8 mouse cellular contexts compared by ENCODE assay signal in the genomic region with DNA sequence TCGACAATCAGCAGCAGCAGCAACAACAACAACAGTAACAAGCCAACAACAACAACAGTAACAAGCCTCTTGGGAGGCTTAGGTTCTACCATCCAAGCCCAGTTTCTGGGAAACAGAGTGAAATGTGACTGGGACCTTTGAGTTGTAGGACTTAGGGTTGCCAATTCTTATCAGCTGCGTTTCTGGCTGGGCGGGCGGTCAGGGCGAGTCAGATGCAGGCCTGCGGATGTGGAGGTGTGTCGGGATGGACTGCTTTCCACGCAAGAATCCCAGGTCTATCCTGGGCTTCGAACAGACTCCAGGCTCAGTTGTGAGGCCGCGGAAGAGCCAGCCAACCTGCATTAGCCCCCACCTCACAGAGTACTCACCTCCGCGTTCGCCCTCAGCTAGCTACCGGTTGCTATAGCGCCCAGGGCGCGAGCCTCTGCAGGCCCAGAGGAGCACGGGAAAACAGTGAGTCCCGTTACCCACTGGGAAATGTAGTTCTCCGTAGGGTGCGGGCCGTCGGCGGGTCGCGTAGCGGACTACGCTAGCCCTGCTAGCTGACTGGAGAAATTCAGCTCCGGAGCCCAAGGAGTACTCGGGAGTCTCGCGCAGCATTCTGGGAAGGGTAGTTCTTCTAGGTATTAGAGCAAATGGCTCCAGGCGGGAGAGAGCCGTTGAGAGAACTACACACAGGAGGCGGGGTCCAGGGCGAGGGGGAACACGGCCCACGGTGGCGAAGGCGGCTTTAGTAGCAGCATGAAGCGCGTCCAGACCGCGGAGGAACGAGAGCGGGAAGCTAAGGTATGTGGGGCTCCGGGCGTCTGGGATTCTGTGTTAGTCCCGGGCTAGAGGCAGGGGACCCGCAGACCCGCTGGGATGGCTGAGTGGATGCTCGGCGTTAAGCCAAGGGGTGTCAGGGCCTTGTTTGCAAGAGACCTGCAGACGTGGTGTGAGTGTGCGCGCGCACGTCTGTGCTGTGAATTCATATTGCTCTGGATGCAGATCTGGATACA. TPM values are rescaled to one million over a fixed set of nuclear protein-coding genes. Genes with fewer than 3 reads are reported as not detected.
A peak's percentile ranks its signal among the peaks of the same experiment; 100 is the strongest.
DNase-seq lines count a peak whose midpoint lies in the region; ATAC-seq and TF ChIP-seq lines count a peak whose summit lies in the region.

A gene (minus strand): TSS at position 428 of the 998 bp plus-strand sequence.
A gene (plus strand): TSS at position 691 of the 998 bp plus-strand sequence.

- no peaks in the 10 kb centered on the region for H3K27me3 ChIP-seq in MEL (ENCODE audit: control insufficient read depth in 1 of 2, insufficient read depth in 2 of 2, low read length in 2 of 2)
- no peaks in the 10 kb centered on the region for H3K27me3 ChIP-seq in cerebellum, adult 2 months (ENCODE audit: control insufficient read depth, insufficient read depth, low read length)
- H3K27me3 ChIP-seq in forebrain, postnatal 0 days (ENCODE audit: insufficient read depth, low read length) = no peaks in the 10 kb centered on the region
- no peaks in the 10 kb centered on the region for H3K27me3 ChIP-seq in lung, embryonic 15.5 days

- DNase-seq in MEL (ENCODE audit: low read depth, low spot score) = peak; percentile 99
- DNase-seq in cerebellum, adult 2 months = peak; percentile 97 to 99
- DNase-seq in forebrain, postnatal 0 days = peak; percentile 99
- peak; percentile 96 for DNase-seq in heart, postnatal 4 days
- DNase-seq in layer of hippocampus, adult 8-10 months (ENCODE audit: low spot score in 2 of 2) = peak; percentile 98 to 99
- peak; percentile 97 for DNase-seq in ovary, adult 18-20 months (ENCODE audit: low spot score)
- peak; percentile 99 for DNase-seq in thymus, postnatal 0 days (ENCODE audit: low spot score)

- TF ChIP-seq POLR2A in MEL (IDR thresholded peaks at IDR 0.05; ENCODE audit: control insufficient read depth in 1 of 2, insufficient read depth in 1 of 2, low read depth in 1 of 2, low read length in 2 of 2, poor library complexity in 1 of 2) = peak; percentile 69 to 76; a peak in 3 of 4 replicates
- peak; percentile 62; the same call in 1 of the 2 replicates for TF ChIP-seq POLR2A in cerebellum, adult 2 months (IDR thresholded peaks at IDR 0.05; ENCODE audit: borderline replicate concordance, insufficient read depth, low read length)

- peak; percentile 32 to 42 (median 35) for TF ChIP-seq CTCF in MEL (IDR thresholded peaks at IDR 0.05 in 2 of 3, conservative IDR thresholded peaks at IDR 0.05 in 1 of 3; ENCODE audit: control insufficient read depth in 1 of 3, insufficient read depth in 1 of 3, low read depth in 2 of 3, low read length in 3 of 3, poor library complexity in 1 of 3, severe bottlenecking in 1 of 3)
- TF ChIP-seq CTCF in cerebellum, adult 2 months (IDR thresholded peaks at IDR 0.05; ENCODE audit: borderline replicate concordance, insufficient read depth, low read depth, low read length) = no peak
- 0 out of 2 replicates have a peak, but pooled peaks have one; percentile 11 for TF ChIP-seq CTCF in forebrain, postnatal 0 days (IDR thresholded peaks at IDR 0.05; ENCODE audit: low read depth)

- H3K9ac ChIP-seq in MEL (ENCODE audit: control insufficient read depth, low read depth, low read length, poor library complexity, severe bottlenecking) = peak within 1 kb of the TSS; percentile 88
- H3K9ac ChIP-seq in forebrain, postnatal 0 days = peak within 1 kb of the TSS; percentile 84
- peak within 1 kb of the TSS; percentile 85 for H3K9ac ChIP-seq in lung, embryonic 15.5 days

- peak within 1 kb of the TSS; percentile 69 for H3K27ac ChIP-seq in MEL (ENCODE audit: control insufficient read depth, low read depth, low read length)
- H3K27ac ChIP-seq in cerebellum, adult 2 months (ENCODE audit: insufficient read depth, low read length) = peak within 1 kb of the TSS; percentile 73
- peak within 1 kb of the TSS; percentile 89 for H3K27ac ChIP-seq in forebrain, postnatal 0 days (ENCODE audit: low read depth, low read length)
- H3K27ac ChIP-seq in lung, embryonic 15.5 days = peak within 1 kb of the TSS; percentile 71

- TF ChIP-seq RAD21 in MEL (IDR thresholded peaks at IDR 0.05; ENCODE audit: low read depth, low read length) = no peak

- peaks cover 23% of the 10 kb centered on the region for H3K79me2 ChIP-seq in MEL (ENCODE audit: control insufficient read depth, insufficient read depth, low read length, poor library complexity)

- peak; percentile 99 for ATAC-seq in forebrain, postnatal 0 days
- peak; percentile 100 for ATAC-seq in lung, embryonic 15.5 days (ENCODE audit: borderline replicate concordance, extremely low read depth, low FRiP score, low TSS enrichment)

- H3K9me3 ChIP-seq in MEL (replicated peaks; ENCODE audit: insufficient read depth, low read length) = no peaks in the 10 kb centered on the region
- H3K9me3 ChIP-seq in forebrain, postnatal 0 days (ENCODE audit: low read length) = no peaks in the 10 kb centered on the region
- no peaks in the 10 kb centered on the region for H3K9me3 ChIP-seq in lung, embryonic 15.5 days

- under 1% methylated on average over 59 of the region's 59 CpGs for WGBS in cerebellum, adult 2 months
- WGBS in forebrain, postnatal 0 days = 2% methylated on average over 59 of the region's 59 CpGs
- under 1% methylated on average over 59 of the region's 59 CpGs for WGBS in lung, embryonic 15.5 days

- peaks cover 8 to 10% of the 10 kb centered on the region in 2 experiments; a peak in 3 of 4 replicates for H3K4me1 ChIP-seq in MEL (ENCODE audit: control insufficient read depth in 1 of 2, insufficient read depth in 2 of 2, low read length in 2 of 2)
- no peaks in the 10 kb centered on the region for H3K4me1 ChIP-seq in cerebellum, adult 2 months (ENCODE audit: control insufficient read depth, insufficient read depth, low read length)
- H3K4me1 ChIP-seq in forebrain, postnatal 0 days (ENCODE audit: insufficient read depth) = peaks cover 17% of the 10 kb centered on the region
- peaks cover 27% of the 10 kb centered on the region for H3K4me1 ChIP-seq in lung, embryonic 15.5 days

- peaks cover 0 to 21% of the 10 kb centered on the region in 2 experiments; a peak in 3 of 4 replicates for H3K36me3 ChIP-seq in MEL (ENCODE audit: control insufficient read depth in 1 of 2, insufficient read depth in 2 of 2, low read length in 2 of 2)
- H3K36me3 ChIP-seq in forebrain, postnatal 0 days (ENCODE audit: insufficient read depth) = no peaks in the 10 kb centered on the region
- no peaks in the 10 kb centered on the region for H3K36me3 ChIP-seq in lung, embryonic 15.5 days

- TF ChIP-seq EP300 in MEL (IDR thresholded peaks at IDR 0.05; ENCODE audit: low read depth in 1 of 2, low read length in 2 of 2) = no peak

- peak within 1 kb of the TSS; percentile 71 to 86 for H3K4me3 ChIP-seq in MEL (ENCODE audit: control insufficient read depth in 1 of 2, insufficient read depth in 1 of 2, low read depth in 2 of 2, low read length in 2 of 2)
- H3K4me3 ChIP-seq in cerebellum, adult 2 months (replicated peaks; ENCODE audit: insufficient read depth, low read depth, low read length) = peak within 1 kb of the TSS; percentile 85
- H3K4me3 ChIP-seq in forebrain, postnatal 0 days (ENCODE audit: low read depth, low read length) = peak within 1 kb of the TSS; percentile 70
- H3K4me3 ChIP-seq in lung, embryonic 15.5 days = peak within 1 kb of the TSS; percentile 72

- peak within 1 kb of the TSS; percentile 76 for H3K4me2 ChIP-seq in forebrain, postnatal 0 days (ENCODE audit: low read depth)
- peak within 1 kb of the TSS; percentile 81 for H3K4me2 ChIP-seq in lung, embryonic 15.5 days

TF ChIP-seq in MEL, 35 proteins besides CTCF, POLR2A, EP300 and RAD21 (continues in another document):
- TF ChIP-seq ZMIZ1 (IDR thresholded peaks at IDR 0.05; ENCODE audit: low read depth, low read length) (no peak), MEF2A (IDR thresholded peaks at IDR 0.05; ENCODE audit: extremely low read depth, insufficient replicate concordance, low read depth, low read length, poor library complexity, severe bottlenecking) (no peak), ZNF384 (IDR thresholded peaks at IDR 0.05; ENCODE audit: low read depth, low read length) (no peak), RCOR1 (IDR thresholded peaks at IDR 0.05; ENCODE audit: low read depth, low read length) (no peak), MYB (IDR thresholded peaks at IDR 0.05; ENCODE audit: low read depth, low read length) (no peak), ZKSCAN1 (IDR thresholded peaks at IDR 0.05; ENCODE audit: low read depth, low read length) (no peak), TCF12 (IDR thresholded peaks at IDR 0.05; ENCODE audit: low read depth, low read length) (peak; percentile 38), NRF1 (IDR thresholded peaks at IDR 0.05; ENCODE audit: insufficient read depth, low read depth, low read length, poor library complexity, severe bottlenecking) (peak; percentile 65), MAZ (IDR thresholded peaks at IDR 0.05; ENCODE audit: low read depth, low read length) (peak; percentile 97), ELF1 (IDR thresholded peaks at IDR 0.05; ENCODE audit: low read depth, low read length) (peak; percentile 59), CHD1 (IDR thresholded peaks at IDR 0.05; ENCODE audit: low read depth, low read length) (no peak)

RNA-seq across cellular contexts. Expression of the first gene that starts in this region (rescaled TPM):
- total RNA-seq in MEL (2012; rRNA removed) = 2.1 and 2.9 TPM in 2 replicates
- 1 to 10 TPM in 1 of 2 experiments, not detected in 1; 3.9 TPM for polyA plus RNA-seq in MEL (2012; ENCODE audit: insufficient read depth in 1 of 2, insufficient read length in 2 of 2, low read depth in 1 of 2, low replicate concordance in 2 of 2, missing spikeins in 1 of 2)
- polyA plus RNA-seq in cerebellum, adult 2 months (2012; rRNA removed) = 6.3 and 7.0 TPM in 2 replicates
- total RNA-seq in forebrain, postnatal 0 days (2014; rRNA removed) = 9.1 and 9.6 TPM in 2 replicates
- polyA plus RNA-seq in forebrain, postnatal 0 days (2015; fragmentation: Nextera tagmentation; extraction: Ambion mirVana) = 9.1 and 9.6 TPM in 2 replicates
- total RNA-seq in heart, postnatal 4 days (2021) = 1 to 10 TPM; 3.5 to 4.9 TPM
- 10 to 100 TPM; 20.9 to 27.3 (median 23.2) TPM for total RNA-seq in layer of hippocampus, adult 8-10 months (2022)
- 15.0 and 16.6 TPM in 2 replicates for polyA plus RNA-seq in lung, embryonic 15.5 days (2015; fragmentation: Nextera tagmentation; extraction: Ambion mirVana)
- polyA plus RNA-seq in thymus, postnatal 0 days (2015; fragmentation: Nextera tagmentation; extraction: Ambion mirVana) = 8.7 and 11.6 TPM in 2 replicates

RNA-seq across cellular contexts. Expression of the second gene that starts in this region (rescaled TPM):
- total RNA-seq in MEL (2012; rRNA removed) = 13.5 TPM in 2 replicates
- 10 to 100 TPM in 1 of 2 experiments, not detected in 1; 41.1 TPM for polyA plus RNA-seq in MEL (2012; ENCODE audit: insufficient read depth in 1 of 2, insufficient read length in 2 of 2, low read depth in 1 of 2, low replicate concordance in 2 of 2, missing spikeins in 1 of 2)
- 151 and 153 TPM in 2 replicates for polyA plus RNA-seq in cerebellum, adult 2 months (2012; rRNA removed)
- total RNA-seq in forebrain, postnatal 0 days (2014; rRNA removed) = 58.6 and 86.8 TPM in 2 replicates
- polyA plus RNA-seq in forebrain, postnatal 0 days (2015; fragmentation: Nextera tagmentation; extraction: Ambion mirVana) = 103 and 122 TPM in 2 replicates
- 10 to 100 TPM; 81.5 to 87.0 TPM for total RNA-seq in heart, postnatal 4 days (2021)
- 100 to 1,000 TPM; 143 to 151 (median 148) TPM for total RNA-seq in layer of hippocampus, adult 8-10 months (2022)
- polyA plus RNA-seq in lung, embryonic 15.5 days (2015; fragmentation: Nextera tagmentation; extraction: Ambion mirVana) = 84.5 and 91.2 TPM in 2 replicates
- 33.4 and 37.5 TPM in 2 replicates for polyA plus RNA-seq in thymus, postnatal 0 days (2015; fragmentation: Nextera tagmentation; extraction: Ambion mirVana)

Comparison
In these comparisons a context has a peak if more than half of its experiments do, and no peak if none do; other contexts are left out.
1. Peak in every context shown above with its lines: DNase-seq, ATAC-seq, H3K4me3 ChIP-seq and H3K27ac ChIP-seq.